Mouse (Mus musculus) left cerebral cortex, postnatal 14 days (tissue): ENCODE measurements around the gene Ptcra. TPM values are rescaled to one million over a fixed set of nuclear protein-coding genes. Genes with fewer than 3 reads are reported as not detected.
"Not testable (repeated sequence)": the region's sequence is repeated elsewhere in the genome, so short reads cannot be mapped to it uniquely, and the experiment has no call there.

ENCODE experiments used
- DNase-seq, 2 experiments: peaks; one replicate each; pipeline ENCODE4 v3.0.0; 2021 to 2022; ENCODE audit warnings: low spot score in 2 of 2, mixed read lengths in 1 of 2
- intact Hi-C: fragments of 180-260 bp; cut with DNase I; formaldehyde crosslinking; loops from one replicate; pipeline ENCODE4 v1.15.1; 2025
- total RNA-seq, 2 experiments: library from RNA; stranded (reverse); gene quantifications; 2 replicates each; pipeline ENCODE4 v1.2.3; 2021

Ptcra gene
- total RNA-seq, 2 experiments from 2014 or later, result not detected

DNA sequence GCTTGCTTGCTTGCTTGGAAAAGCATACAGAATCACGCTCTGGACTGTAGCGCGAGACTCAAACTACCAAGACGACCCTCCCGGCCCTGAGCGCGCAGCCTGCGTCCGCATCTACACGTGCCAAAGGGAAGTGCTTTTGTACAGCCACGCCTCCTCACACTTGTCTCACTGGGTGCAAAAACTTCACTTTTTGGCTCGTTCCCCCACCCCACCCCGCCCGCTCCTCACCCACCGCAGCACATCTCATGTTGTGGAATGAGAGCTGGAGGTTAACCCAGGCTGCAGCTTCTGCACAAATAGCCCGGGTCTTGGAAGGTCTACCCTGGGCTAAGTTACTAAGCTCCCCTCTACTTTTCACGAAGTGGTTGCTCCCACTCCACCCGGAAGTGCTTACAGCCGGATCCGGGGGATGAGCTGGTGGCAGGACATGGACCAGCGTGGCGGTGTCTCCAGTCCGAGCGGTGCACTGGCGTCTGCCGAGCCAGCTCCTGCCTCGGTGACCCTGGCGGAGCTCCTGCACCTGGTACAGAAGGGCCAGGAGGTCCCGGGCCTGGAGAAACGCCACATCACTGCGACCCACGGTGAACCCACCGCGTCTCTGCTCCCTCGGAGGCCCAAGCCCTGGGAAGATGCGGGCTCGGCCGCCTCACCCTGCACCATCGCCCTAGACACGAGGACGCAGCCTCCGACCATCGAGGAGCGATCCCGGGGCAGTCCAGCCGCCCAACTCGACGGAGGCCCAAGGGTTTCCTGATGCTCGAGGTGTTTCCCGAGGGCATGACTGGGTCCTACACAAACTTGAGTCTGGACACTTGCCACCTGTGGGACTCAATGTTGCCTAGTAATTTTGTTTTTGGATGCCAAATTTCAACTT lies 9.1 kb upstream of the Ptcra start, which contains the start of gene 2310039H08Rik:
Gene 2310039H08Rik (plus strand): TSS at position 232 of the 874 bp plus-strand sequence.
- intact Hi-C loops, result loop anchor here (2.0 kb wide), 1 partner anchor 60 kb away; no protein-coding TSS in a partner anchor

GRCm38 (mm10) chr17:46772038-46772403 lies 8.5 kb upstream of the Ptcra start:
- no peak for DNase-seq
- intact Hi-C loops, result loop anchor here (2.0 kb wide), 1 partner anchor 59 kb away; no protein-coding TSS in a partner anchor

More for the DNA sequence above, 9.1 kb upstream of the Ptcra start, which contains the start of gene 2310039H08Rik:
- DNase-seq, result peak; percentile 79 to 87

DNA sequence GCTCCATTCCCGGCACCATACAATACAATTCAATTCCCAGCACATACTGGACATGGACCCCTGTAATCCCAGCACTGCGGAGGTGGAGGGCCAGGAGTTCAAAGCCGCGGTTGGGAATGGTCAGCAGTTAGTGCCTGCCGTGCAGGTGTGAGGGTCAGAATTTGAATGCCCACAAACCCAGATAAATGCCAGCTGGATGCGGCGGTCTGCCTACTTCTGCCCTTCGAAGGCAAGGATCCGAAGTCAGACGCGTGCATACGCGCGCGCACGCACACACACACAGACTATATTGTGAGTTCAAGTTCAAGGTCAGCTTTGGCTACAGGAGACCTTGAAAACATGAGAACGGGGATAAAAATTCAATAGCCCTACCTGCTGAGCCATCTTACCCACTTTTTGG lies 8.1 kb upstream of the Ptcra start:
- DNase-seq, result no peak
- intact Hi-C loops, result loop anchor here (2.0 kb wide), 1 partner anchor 59 kb away; no protein-coding TSS in a partner anchor

DNA sequence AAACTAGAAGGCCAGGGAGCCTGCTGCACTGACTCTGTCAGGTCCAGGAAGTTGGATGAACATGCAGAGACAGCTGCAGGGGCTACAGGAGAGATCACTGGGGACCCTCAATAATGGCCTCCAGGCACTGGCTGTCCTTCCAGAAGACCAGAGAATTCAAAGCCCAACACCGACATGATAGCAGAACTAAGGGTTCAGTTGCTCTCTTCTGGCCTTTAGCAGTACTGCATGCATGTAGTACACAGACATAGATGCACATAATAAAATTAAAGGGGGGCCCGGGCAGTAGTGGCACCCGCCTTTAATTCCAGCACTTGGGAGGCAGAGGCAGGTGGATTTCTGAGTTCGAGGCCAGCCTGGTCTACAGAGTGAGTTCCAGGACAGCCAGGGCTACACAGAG lies 7.5 kb upstream of the Ptcra start:
- no peak for DNase-seq
- intact Hi-C loops, result no loop called here

GRCm38 (mm10) chr17:46770546-46770945 lies 7.0 kb upstream of the Ptcra start:
- DNase-seq, result no peak
- intact Hi-C loops, result no loop called here

DNA sequence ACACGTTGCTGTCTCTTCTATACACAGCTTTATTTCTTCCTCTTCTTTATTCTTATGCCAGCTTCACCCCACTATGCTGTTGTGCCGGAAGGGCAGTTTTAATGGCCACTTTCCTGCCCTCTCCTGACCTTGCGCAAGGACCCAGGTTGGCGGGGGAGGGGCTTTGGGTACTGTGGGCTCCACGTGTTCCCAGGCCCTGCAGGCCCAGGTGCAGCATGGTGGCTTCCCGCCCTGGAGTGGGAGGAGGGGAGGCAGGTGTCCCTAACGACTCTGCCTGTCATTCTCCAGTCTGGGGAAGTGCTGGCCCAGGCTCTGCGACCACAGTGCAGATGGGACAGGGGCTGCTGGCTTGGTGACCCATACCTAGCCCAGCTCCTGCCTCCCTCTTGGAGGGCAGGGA lies 4.4 kb upstream of the Ptcra start:
- no peak for DNase-seq
- intact Hi-C loops, result no loop called here

GRCm38 (mm10) chr17:46764916-46765315 lies 1.4 kb upstream of the Ptcra start:
- DNase-seq, result peak; percentile 39 to 71
- intact Hi-C loops, result not testable (repeated sequence)

DNA sequence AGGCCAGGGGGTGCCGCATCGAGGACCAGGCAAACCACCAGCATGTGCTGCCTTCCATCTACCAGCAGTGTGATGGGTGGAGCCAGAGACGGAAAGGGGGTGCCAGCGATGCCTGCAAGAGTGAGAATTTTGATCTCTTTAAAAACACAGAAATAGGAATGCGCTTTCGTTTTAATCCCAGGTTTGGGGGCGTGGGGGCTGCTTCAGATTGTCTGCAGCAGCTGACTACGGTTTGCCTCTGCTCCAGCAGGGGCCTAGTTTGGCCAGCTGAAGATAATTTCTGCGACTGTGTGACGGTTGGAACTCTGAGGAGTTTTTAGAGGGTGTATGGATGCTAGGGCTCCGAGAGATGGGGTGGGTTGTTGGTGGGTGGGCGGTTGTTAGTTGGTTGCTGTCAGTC lies 4.8 kb downstream of the Ptcra start:
- peak in 1 of 2 experiments; percentile 41 for DNase-seq
- intact Hi-C loops, result no loop called here

DNA sequence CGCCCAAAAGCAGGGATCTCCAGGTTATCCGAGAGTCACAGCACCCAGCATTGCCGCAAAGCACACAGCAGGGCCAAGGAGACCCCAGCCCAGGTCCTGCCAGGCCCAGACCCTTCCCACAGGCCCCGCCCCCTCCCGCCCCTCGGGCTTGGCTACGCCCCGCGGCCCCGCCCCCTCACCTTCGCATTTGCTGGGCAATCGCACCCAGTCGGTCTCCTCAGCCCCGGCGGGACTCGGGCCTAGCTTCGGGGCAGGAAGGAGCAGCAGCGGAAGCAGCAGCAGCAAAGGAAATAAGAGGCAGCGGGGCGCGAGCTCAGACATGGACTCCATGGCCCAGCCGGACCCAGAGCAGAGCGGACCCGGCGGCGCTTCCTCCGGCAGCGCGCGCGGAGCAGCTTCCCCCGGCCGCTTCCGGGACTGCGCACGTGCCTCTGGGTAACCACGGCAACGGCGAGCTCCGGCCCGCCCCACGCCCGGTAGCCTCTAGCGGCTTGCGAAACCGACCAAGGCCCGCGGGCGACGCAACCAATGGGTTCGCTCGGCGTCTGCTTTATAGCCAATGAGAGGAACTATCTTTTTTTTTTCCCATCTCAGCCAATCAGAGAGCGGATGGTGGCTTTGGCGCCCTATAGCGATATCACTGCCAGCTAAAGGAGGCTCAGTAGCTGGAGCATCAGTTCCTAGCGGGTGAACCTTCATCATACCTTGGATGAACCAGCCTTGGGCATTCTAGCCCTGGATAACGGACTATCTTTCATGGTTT lies 11.5 kb downstream of the Ptcra start, which contains the start of gene Cnpy3:
Gene Cnpy3 (minus strand): TSS at position 421 of the 763 bp plus-strand sequence.
- intact Hi-C loops, result no loop called here
- DNase-seq, result peak; percentile 99

DNA sequence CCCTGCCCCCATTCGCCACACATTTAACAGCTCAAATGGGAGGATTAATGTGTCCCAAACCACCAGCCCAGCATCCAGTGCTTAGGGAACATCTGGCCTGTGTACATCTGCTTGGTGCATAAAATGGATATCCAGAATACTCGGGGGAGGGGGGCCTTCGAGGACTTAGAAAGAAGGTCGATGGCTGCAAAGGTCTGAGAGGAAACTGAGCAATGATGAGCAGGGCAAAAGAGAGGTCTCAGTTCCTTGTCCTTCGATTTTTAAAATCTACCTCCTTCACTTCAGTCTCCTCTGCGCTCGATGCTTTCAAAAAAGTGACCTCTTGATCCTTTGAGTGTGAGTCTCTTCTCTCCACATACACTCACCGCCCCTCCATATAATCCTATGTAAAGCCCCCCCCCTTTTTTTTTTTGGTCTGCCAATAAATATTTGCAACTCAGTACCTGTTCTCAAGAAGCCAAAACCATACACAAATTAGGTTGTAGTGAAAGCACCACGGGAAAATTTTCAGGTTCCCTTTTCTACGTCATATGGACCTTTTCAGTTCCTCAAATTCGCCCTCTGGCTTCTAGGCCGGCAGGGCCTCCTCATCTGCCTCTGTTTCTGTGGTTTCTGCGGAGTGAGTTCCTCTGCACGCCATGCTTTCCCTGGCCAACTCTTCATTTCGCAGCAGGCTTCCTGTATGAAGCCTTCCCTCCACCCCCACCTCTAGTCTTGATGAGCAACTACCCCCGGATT lies 12.3 kb downstream of the Ptcra start:
- DNase-seq, result peak; percentile 50 to 76
- intact Hi-C loops, result no loop called here

DNA sequence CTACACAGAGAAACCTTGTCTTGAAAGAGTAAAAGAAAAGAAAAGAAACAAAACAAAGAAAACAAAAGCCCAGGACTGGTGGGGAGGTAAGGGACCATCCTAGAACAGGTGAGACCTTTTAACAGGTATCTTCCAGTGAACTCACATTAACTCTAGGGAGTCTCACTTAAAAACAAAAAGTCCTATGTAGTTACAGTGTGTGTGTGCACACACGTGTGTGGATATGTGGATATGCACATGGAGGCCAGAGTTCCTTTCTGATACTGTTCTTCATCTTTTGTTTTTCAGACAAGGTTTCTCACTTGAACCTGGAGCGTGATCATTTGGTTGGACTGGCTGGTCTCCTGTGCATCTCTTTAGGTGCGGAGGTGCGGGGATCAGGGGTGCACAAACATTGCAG lies 12.9 kb downstream of the Ptcra start:
- intact Hi-C loops, result no loop called here
- no peak for DNase-seq

GRCm38 (mm10) chr17:46749282-46749681 lies 14.2 kb downstream of the Ptcra start:
- intact Hi-C loops, result no loop called here
- DNase-seq, result no peak

DNA sequence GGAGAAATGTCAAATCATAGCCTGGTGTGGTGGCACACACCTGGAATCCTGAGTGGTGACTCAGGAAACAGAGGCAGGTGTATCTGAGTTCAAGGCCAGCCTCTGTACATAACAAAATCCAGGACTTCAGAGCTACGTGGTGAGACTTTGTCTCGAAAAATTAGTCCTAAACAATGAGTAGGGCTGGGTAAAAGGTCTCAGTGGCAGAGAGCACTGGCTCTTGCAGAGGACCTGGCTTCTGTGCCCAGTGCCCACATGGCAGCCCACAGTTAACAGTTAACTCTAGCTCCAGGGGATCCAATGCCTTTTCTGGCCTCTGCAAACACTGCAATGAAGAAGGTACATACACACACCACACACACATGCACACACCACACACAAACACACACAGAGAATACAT lies 15.7 kb downstream of the Ptcra start:
- DNase-seq, result no peak

GRCm38 (mm10) chr17:46747234-46747633 lies 16.3 kb downstream of the Ptcra start:
- no peak for DNase-seq
- intact Hi-C loops, result no loop called here

More for the DNA sequence above, 15.7 kb downstream of the Ptcra start:
- intact Hi-C loops, result no loop called here

DNA sequence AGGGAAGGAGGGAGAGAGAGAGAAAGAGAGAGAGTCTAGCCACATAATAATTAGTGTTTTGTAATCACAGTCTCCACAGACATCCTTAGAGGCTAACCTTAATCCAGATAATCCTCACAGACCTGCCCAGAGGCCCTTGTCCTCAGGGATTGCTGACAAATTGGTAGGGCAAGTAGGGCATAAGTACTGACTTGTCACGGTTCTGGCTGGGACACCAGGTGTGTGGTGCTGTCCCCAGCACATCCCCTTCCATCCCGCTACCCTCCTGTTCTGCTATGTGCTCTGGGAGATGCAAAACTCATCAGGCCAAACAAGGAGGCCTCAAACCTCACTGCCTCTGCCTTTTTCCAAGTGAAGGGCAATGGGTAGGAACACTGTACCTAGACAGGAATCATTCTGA lies 18.0 kb downstream of the Ptcra start:
- no peak for DNase-seq
- intact Hi-C loops, result no loop called here

DNA sequence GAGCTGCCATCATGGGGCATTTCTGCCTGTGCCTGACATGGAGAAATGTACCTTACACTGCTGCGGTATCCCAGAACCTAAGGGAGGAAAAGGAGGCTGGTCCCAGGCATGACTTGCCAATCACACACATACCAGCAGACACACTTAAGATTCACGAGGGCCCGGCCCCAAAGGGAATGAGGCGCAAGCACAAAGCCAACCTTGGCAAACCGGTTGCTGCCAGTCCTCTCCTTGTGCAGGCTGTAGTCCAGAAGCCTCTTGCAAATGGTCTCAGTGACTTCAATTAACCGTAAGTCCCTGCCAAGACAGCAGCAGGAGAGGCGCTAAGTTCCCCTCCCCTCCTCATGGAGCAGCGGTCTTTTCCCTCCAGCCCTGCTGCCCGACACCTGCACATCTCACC lies 20.5 kb downstream of the Ptcra start:
- DNase-seq, result no peak
- intact Hi-C loops, result no loop called here

DNA sequence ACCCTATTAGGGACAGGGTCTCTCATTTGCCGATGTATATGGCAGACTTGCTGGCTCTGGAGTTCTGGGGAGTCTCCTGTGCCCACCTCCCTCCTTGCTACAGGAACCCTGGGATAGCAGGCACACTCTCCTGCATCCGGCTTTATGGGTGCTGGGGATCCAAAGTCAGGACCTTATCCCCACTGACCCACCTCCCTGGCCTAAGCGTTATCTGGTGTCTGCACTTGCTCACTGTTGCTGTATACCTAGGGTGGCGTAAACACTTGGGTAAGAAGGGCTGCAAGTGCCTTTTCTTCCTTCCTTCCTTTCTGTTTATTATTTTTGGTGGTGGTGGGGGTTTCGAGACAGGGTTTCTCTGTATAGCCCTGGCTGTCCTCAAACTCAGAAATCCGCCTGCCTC lies 22.2 kb downstream of the Ptcra start:
- intact Hi-C loops, result no loop called here
- no peak for DNase-seq

DNA sequence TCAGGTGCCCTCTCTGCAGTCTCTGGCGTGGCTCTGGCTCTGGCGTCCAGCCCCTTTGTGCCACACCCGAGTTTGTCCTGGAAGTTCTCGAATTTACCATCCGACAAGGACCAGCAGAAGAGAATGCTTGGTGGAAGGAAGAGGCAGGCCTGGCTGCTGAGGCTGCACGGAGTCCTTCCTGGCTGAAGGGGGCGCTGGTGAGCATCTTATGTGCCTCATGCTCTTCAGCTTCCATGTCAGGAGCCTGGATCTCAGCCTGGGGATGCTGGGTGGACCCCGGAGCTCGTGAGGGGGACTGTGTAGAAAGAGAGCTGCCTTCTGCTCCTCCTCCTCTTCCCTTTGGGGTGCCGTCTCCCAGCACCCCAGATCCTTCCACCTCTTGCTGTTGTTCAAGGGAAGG lies 27.4 kb downstream of the Ptcra start:
- DNase-seq, result peak; percentile 26 to 47
- intact Hi-C loops, result no loop called here

DNA sequence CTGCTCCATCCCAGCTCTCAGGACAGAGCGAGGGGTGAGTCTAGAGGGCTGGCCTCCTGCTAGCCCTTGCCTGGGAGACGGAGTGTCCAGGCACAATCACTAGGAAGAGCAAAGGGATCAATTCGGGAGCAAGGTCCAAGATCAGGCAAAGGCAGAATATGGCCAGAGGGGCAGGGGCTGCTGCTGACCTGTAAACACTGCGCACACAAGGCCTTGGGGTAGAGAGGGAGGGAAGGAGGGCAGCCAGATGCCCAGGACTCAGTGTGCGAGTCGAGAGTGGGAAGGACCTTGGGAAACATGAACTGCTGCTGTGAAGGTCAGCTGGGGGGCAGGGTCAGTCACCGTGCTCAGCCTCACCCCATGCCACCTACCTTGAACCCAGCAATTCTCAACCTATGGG lies 28.2 kb downstream of the Ptcra start:
- intact Hi-C loops, result no loop called here
- DNase-seq, result no peak

- intact Hi-C loops, result no loop called here
- DNase-seq, result no peak
Measured at GRCm38 (mm10) chr17:46734055-46734454, 29.5 kb downstream of the Ptcra start.
